Mouse (Mus musculus) stomach, postnatal 0 days (tissue): ENCODE results near the gene Gas2l2. TPM values are rescaled to one million over a fixed set of nuclear protein-coding genes. Genes with fewer than 3 reads are reported as not detected.
A peak's percentile ranks its signal among the peaks of the same experiment; 100 is the strongest.

Source experiments
- ATAC-seq: fragments of 200-750 bp; cut with Nextera tagmentation; 2 replicates; pipeline ENCODE4 v1.8.0; 2017; ENCODE audit not compliant: low FRiP score, low TSS enrichment
- DNase-seq: peaks from one replicate; pipeline ENCODE4 v3.0.0-alpha.2; 2016; ENCODE audit warnings: low spot score
- H3K27ac ChIP-seq: fragments of 300-500 bp; sonication (generic); replicated peaks from 2 replicates; pipeline ENCODE4 v1.5.1; 2014; ENCODE audit warnings: mild to moderate bottlenecking, control low read depth
- H3K27me3 ChIP-seq: fragments of 300-500 bp; sonication (generic); 2 replicates; pipeline ENCODE4 v1.6.1; 2014; ENCODE audit warnings: low read length; ENCODE audit not compliant: control insufficient read depth, insufficient read depth
- H3K36me3 ChIP-seq: fragments of 300-500 bp; sonication (generic); 2 replicates; pipeline ENCODE4 v1.6.1; 2014; ENCODE audit warnings: low read length, mixed read lengths; ENCODE audit not compliant: control insufficient read depth, insufficient read depth
- H3K4me1 ChIP-seq: fragments of 300-500 bp; sonication (generic); replicated peaks from 2 replicates; pipeline ENCODE4 v1.6.1; 2014; ENCODE audit warnings: antibody characterized with exemption; ENCODE audit not compliant: control insufficient read depth, insufficient read depth
- H3K4me2 ChIP-seq: fragments of 300-500 bp; sonication (generic); replicated peaks from 2 replicates; pipeline ENCODE4 v1.6.1; 2014; ENCODE audit warnings: low read depth, mild to moderate bottlenecking, control low read depth, moderate library complexity
- H3K4me3 ChIP-seq: fragments of 300-500 bp; sonication (generic); 2 replicates; pipeline ENCODE4 v1.5.1; 2014; ENCODE audit warnings: low read depth, low read length, control low read depth
- H3K9ac ChIP-seq: fragments of 300-500 bp; sonication (generic); 2 replicates; pipeline ENCODE4 v1.6.1; 2014; ENCODE audit warnings: mild to moderate bottlenecking, low read length, control low read depth, mixed read lengths
- H3K9me3 ChIP-seq: fragments of 300-500 bp; sonication (generic); 2 replicates; pipeline ENCODE4 v1.6.1; 2016; ENCODE audit warnings: low read length; ENCODE audit not compliant: control insufficient read depth
- CTCF ChIP-seq: IDR thresholded peaks from 2 replicates; pipeline ENCODE4 v1.5.1; 2016; ENCODE audit warnings: antibody characterized with exemption, low read depth, mild to moderate bottlenecking, moderate library complexity
- EP300 ChIP-seq: optimal IDR thresholded peaks from 2 replicates; pipeline ENCODE3; 2016; ENCODE audit warnings: antibody characterized with exemption
- WGBS: fragments of 180-500 bp; shearing (Covaris S2); extraction: QIAGEN DNeasy Blood & Tissue Kit; methylation state at CpG from one replicate; pipeline ENCODE4 v1.1.7; 2014; 5-methylcytosine and 5-hydroxymethylcytosine counted together
- polyA plus RNA-seq: library from polyadenylated mRNA; unstranded; fragments of >200 nt; fragmentation: Nextera tagmentation; extraction: Ambion mirVana; gene quantifications from 2 replicates; pipeline ENCODE4 v1.2.1, GENCODE M21; 2015

Gene Gas2l2
- polyA plus RNA-seq, 1 experiment from 2014 or later = 0.11 TPM

DNA sequence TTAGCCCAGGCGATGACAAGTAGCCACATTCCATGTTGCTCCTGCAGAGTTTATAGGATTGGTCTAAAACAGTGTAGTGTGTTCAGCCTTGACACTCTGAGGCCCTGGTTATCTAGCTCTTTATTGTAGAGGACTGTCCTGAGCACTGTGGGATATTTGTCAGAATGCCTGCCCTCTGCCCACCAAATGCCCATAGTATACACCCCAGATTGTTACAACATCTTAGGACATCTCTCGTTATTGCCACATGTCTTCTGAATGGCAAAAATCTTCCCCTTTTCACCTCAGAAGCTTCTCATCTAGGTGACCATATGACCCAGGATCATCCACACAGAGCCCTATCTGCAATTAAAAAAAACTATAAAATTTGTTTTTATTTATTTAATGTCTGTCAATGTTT is 3.3 kb upstream of the Gas2l2 start:
- no peaks in the 10 kb centered on the region for H3K4me1 ChIP-seq
- no peaks in the 10 kb centered on the region for H3K9me3 ChIP-seq
- ATAC-seq (no peak), DNase-seq (no peak)
- H3K36me3 ChIP-seq = no peaks in the 10 kb centered on the region
- TF ChIP-seq EP300 (no peak), CTCF (no peak)
- H3K4me2 ChIP-seq = no peak overlapping the region
- 83% methylated on average over 2 of the region's 2 CpGs for WGBS
- H3K9ac ChIP-seq = no peak overlapping the region
- no peak overlapping the region for H3K4me3 ChIP-seq
- no peaks in the 10 kb centered on the region for H3K27me3 ChIP-seq
- no peak overlapping the region for H3K27ac ChIP-seq

DNA sequence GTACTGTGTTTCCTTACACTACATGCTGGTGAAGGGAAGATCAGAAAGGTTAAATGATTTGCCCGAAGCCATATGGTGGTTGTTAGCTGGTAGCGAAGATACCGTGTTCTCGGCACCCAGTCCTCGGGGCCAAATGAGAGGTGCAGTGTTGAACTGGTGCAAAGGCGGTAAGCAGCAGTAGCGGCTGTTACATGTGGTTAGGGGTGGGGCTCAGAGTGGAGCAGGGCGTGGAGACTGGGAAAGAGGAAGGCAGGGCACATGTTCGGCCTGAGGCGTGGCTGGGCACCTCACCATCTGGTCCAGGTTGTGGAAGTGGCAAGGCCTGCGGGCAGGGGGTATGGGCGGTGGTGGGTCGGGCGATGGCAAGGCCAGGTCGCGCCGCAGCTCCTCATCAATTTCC is 2.3 kb downstream of the Gas2l2 start:
- Histone ChIP-seq H3K4me2 (no peak overlapping the region), H3K9me3 (no peaks in the 10 kb centered on the region), H3K4me1 (no peaks in the 10 kb centered on the region), H3K9ac (no peak overlapping the region), H3K36me3 (no peaks in the 10 kb centered on the region), H3K27ac (no peak overlapping the region), H3K4me3 (no peak overlapping the region), H3K27me3 (no peaks in the 10 kb centered on the region)
- DNase-seq (peak; percentile 55), ATAC-seq (peak; percentile 31; the same call in 1 of the 2 replicates)
- TF ChIP-seq EP300 = no peak
- TF ChIP-seq CTCF = no peak
- WGBS = 29% methylated on average over 14 of the region's 17 CpGs

DNA sequence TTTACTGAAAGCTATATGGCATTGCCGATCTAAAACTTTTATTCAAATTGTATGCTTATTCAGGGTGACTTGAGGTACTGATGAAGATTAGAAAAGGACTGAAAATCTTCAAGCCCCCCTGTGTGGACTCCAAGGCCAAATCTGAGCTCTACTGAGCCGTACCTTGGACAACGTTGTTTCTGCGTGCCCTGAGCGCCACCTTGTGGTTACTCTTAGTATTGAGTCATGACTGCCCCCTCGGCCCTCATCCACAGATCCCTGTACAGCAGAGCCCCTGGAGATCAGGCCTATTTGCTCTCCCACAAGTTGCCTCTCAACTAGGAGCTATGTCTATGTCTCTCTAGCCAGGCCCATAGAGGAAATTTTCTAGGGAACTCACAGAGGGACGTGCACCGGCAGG is 4.6 kb downstream of the Gas2l2 start:
- DNase-seq = peak; percentile 69

DNA sequence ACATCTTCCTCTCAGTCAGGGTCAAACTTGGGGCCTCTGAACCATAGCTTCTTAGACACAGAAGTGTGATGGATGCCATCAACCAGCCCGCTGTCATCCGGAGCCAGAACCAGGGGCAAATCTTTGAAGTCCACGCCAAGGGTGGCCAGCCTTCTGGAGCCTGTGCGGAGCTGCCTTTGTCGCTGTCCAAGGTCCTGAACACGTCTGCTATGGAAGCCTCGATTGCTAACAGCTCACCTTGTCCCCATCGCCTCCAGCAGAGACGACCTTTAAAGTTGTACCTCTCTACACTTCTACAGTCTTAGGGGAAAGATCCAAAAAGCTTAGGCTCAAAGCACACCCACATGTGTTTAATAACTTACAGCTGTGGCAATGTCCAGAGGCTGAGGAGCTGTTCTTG is 8.0 kb downstream of the Gas2l2 start:
- Histone ChIP-seq H3K36me3 (no peaks in the 10 kb centered on the region), H3K4me2 (no peak overlapping the region), H3K27me3 (no peaks in the 10 kb centered on the region), H3K9ac (no peak overlapping the region), H3K27ac (no peak overlapping the region), H3K4me3 (no peak overlapping the region), H3K4me1 (no peaks in the 10 kb centered on the region), H3K9me3 (no peaks in the 10 kb centered on the region)
- WGBS = under 1% methylated on average over 9 of the region's 9 CpGs
- TF ChIP-seq EP300 (no peak), CTCF (no peak)
- DNase-seq = peak; percentile 78
- ATAC-seq = no peak

More for the DNA sequence above, 4.6 kb downstream of the Gas2l2 start:
- H3K4me3 ChIP-seq = no peak overlapping the region
- no peaks in the 10 kb centered on the region for H3K4me1 ChIP-seq
- no peak overlapping the region for H3K27ac ChIP-seq
- no peak overlapping the region for H3K9ac ChIP-seq
- no peaks in the 10 kb centered on the region for H3K36me3 ChIP-seq
- 4% methylated on average over 8 of the region's 8 CpGs for WGBS
- no peaks in the 10 kb centered on the region for H3K27me3 ChIP-seq
- ATAC-seq = no peak
- H3K4me2 ChIP-seq = no peak overlapping the region
- TF ChIP-seq EP300 (no peak), CTCF (peak; percentile 95)
- no peaks in the 10 kb centered on the region for H3K9me3 ChIP-seq

DNA sequence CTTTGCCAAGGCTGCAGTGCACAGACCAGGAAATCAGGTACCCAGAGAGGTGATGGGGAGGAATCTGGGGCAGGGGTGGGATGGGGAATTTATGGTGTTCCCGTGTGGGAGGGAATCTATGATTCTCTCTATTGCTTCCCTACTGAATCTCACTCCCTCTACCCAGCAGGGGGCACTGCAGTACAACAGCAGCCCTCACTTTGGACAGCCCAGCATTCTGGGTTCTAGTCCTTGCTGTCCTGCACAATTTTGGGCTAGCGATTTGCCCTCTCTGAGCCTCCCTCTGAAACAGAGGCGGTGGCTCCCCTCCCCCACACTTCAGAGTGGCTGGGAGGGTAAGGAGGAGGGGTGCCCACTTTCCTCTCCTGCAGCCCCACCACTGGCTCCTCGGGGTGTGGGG is 8.9 kb downstream of the Gas2l2 start:
- no peak for ATAC-seq

DNA sequence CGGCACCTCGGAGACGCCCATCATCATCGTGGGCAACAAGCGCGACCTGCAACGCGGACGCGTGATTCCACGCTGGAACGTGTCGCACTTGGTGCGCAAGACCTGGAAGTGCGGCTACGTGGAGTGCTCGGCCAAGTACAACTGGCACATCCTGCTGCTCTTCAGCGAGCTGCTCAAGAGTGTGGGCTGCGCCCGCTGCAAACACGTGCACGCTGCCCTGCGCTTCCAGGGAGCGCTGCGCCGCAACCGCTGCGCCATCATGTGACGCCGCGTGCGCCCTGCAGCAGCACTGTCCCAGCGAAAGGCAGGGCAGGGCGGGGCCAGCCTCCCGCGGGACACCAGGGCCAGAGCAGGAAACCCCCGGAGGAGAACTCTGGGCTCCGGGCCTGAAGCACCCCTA is 10.7 kb downstream of the Gas2l2 start:
- TF ChIP-seq CTCF (peak; percentile 33; the same call in 1 of the 2 replicates), EP300 (no peak)
- Histone ChIP-seq H3K9ac (no peak overlapping the region), H3K4me1 (no peaks in the 10 kb centered on the region), H3K27me3 (no peaks in the 10 kb centered on the region), H3K9me3 (no peaks in the 10 kb centered on the region), H3K36me3 (no peaks in the 10 kb centered on the region), H3K4me3 (no peak overlapping the region), H3K27ac (no peak overlapping the region), H3K4me2 (no peak overlapping the region)
- 10% methylated on average over 34 of the region's 38 CpGs for WGBS
- ATAC-seq = peak; percentile 31
- peak; percentile 34 for DNase-seq

More for the DNA sequence above, 8.9 kb downstream of the Gas2l2 start:
- no peaks in the 10 kb centered on the region for H3K36me3 ChIP-seq
- no peaks in the 10 kb centered on the region for H3K4me1 ChIP-seq
- 54% methylated on average over 4 of the region's 4 CpGs for WGBS
- TF ChIP-seq CTCF (peak; percentile 51), EP300 (no peak)
- H3K27me3 ChIP-seq = no peaks in the 10 kb centered on the region
- no peak overlapping the region for H3K4me3 ChIP-seq
- no peak overlapping the region for H3K4me2 ChIP-seq
- no peak overlapping the region for H3K27ac ChIP-seq
- no peak overlapping the region for H3K9ac ChIP-seq
- no peak for DNase-seq
- no peaks in the 10 kb centered on the region for H3K9me3 ChIP-seq
